Mouse (Mus musculus): Measurements from ENCODE around the gene Rbpjl. TPM values are rescaled to one million over a fixed set of nuclear protein-coding genes. Genes with fewer than 3 reads are reported as not detected.
A peak's percentile ranks its signal among the peaks of the same experiment; 100 is the strongest.

Rbpjl gene
- total RNA-seq, 1 experiment, result 0.04 TPM

DNA sequence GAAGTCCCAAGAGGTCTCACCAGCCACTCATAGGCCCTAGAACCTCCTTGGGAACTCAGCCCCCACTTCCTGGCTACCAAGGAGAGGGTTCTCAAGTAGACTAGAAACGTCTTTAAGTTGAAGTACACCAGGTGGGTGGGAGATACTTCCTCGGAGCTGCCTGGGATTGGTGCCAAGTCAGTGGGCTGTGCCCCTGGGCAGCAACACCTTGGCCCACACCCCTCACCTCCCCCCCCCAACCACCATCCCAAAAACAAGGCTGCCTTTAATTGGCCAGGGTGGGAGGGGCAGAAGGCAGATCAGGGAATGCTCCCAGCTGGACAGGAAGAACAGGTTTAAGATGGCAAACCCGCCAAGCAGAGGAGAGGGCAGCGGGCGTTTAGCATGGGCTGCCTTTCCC lies 37.4 kb downstream of the Rbpjl start:
- TF ChIP-seq ZNF384 (IDR thresholded peaks at IDR 0.05; ENCODE audit: low read depth, low read length) (no peak), MAFK (IDR thresholded peaks at IDR 0.05; ENCODE audit: insufficient read depth, low read depth, low read length) (no peak), ZC3H11A (IDR thresholded peaks at IDR 0.05; ENCODE audit: borderline replicate concordance, low read depth, low read length) (no peak), CHD2 (IDR thresholded peaks at IDR 0.05; ENCODE audit: low read depth, low read length) (no peak), HCFC1 (IDR thresholded peaks at IDR 0.05; ENCODE audit: borderline replicate concordance, insufficient read depth, low read length) (no peak)
- Histone ChIP-seq H3K9ac (ENCODE audit: insufficient read depth, low read depth, low read length, poor library complexity, severe bottlenecking) (no peak overlapping the region), H3K36me3 (ENCODE audit: control insufficient read depth, insufficient read depth, low read length, poor library complexity, severe bottlenecking) (peaks cover 3% of the 10 kb centered on the region; the same call in 1 of the 2 replicates), H3K27ac (ENCODE audit: insufficient read depth, low read depth, low read length, poor library complexity, severe bottlenecking) (no peak overlapping the region), H3K4me1 (ENCODE audit: control insufficient read depth in 2 of 2, insufficient read depth in 2 of 2, low read length in 2 of 2, poor library complexity in 1 of 2) (peaks cover 7 to 52% of the 10 kb centered on the region in 2 experiments), H3K9me3 (ENCODE audit: control insufficient read depth, insufficient read depth, low read depth, low read length) (no peaks in the 10 kb centered on the region), H3K4me3 (ENCODE audit: insufficient read depth in 1 of 2, low read depth in 1 of 2, low read length in 2 of 2, poor library complexity in 1 of 2, severe bottlenecking in 1 of 2) (no peak overlapping the region)
- in situ Hi-C loops (cut with MboI; ENCODE audit: low sequenced_read_pairs in 2 of 2, unreplicated experiment in 2 of 2), result no loop called here
- DNase-seq (ENCODE audit: low read depth, low spot score), result no peak

DNA sequence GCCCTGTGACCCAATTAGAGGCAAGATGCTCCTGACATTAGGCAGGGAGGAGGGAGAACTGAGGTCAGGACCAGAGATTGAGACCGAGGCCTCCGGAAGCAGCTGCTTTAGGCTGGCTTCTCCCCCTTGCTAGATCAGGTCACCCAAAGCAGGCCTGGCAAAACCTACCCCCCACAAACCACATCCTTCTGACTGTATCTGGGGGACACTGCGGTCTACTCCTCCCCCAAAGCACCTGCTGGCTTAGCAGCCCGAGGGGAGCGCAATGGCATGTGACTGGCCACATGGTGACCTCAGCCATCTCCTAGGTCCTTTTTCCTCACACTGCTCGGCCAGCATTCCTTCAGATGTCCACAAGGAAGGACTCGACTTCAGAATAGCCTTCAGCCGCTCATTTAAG lies 38.2 kb downstream of the Rbpjl start:
- peaks cover 3% of the 10 kb centered on the region; the same call in 1 of the 2 replicates for H3K36me3 ChIP-seq (ENCODE audit: control insufficient read depth, insufficient read depth, low read length, poor library complexity, severe bottlenecking)
- H3K27ac ChIP-seq (ENCODE audit: insufficient read depth, low read depth, low read length, poor library complexity, severe bottlenecking), result no peak overlapping the region
- H3K9ac ChIP-seq (ENCODE audit: insufficient read depth, low read depth, low read length, poor library complexity, severe bottlenecking), result peak overlapping the region; percentile 26
- no peak for DNase-seq (ENCODE audit: low read depth, low spot score)
- TF ChIP-seq ZC3H11A (IDR thresholded peaks at IDR 0.05; ENCODE audit: borderline replicate concordance, low read depth, low read length) (no peak), HCFC1 (IDR thresholded peaks at IDR 0.05; ENCODE audit: borderline replicate concordance, insufficient read depth, low read length) (no peak), CHD2 (IDR thresholded peaks at IDR 0.05; ENCODE audit: low read depth, low read length) (no peak), MAFK (IDR thresholded peaks at IDR 0.05; ENCODE audit: insufficient read depth, low read depth, low read length) (no peak), ZNF384 (IDR thresholded peaks at IDR 0.05; ENCODE audit: low read depth, low read length) (no peak)
- no peaks in the 10 kb centered on the region for H3K9me3 ChIP-seq (ENCODE audit: control insufficient read depth, insufficient read depth, low read depth, low read length)
- peaks cover 5 to 47% of the 10 kb centered on the region in 2 experiments for H3K4me1 ChIP-seq (ENCODE audit: control insufficient read depth in 2 of 2, insufficient read depth in 2 of 2, low read length in 2 of 2, poor library complexity in 1 of 2)
- in situ Hi-C loops (cut with MboI; ENCODE audit: low sequenced_read_pairs in 2 of 2, unreplicated experiment in 2 of 2), result no loop called here
- H3K4me3 ChIP-seq (ENCODE audit: insufficient read depth in 1 of 2, low read depth in 1 of 2, low read length in 2 of 2, poor library complexity in 1 of 2, severe bottlenecking in 1 of 2), result peak overlapping the region in 1 of 2 experiments; percentile 78; a peak in 3 of 4 replicates

DNA sequence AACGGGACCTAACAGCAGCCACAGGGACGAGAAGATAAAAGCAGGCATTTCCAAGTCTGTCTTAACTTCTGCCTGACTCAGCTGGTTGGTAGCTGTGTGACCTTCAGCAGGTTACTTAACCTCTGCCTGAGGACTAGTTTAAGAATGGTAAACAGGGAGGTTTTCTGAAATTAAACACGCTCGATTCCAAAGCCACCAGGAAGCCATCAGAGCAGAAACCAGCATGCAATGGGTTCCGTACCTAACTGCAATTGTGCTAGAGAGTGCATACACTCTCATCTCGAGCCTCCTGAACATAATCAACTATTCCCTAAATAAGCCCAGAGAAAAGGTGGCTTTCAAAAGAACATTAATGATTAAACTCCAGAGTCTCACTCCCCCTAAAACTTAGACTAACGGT lies 38.8 kb downstream of the Rbpjl start:
- TF ChIP-seq ZNF384 (IDR thresholded peaks at IDR 0.05; ENCODE audit: low read depth, low read length), result no peak
- no peak for TF ChIP-seq HCFC1 (IDR thresholded peaks at IDR 0.05; ENCODE audit: borderline replicate concordance, insufficient read depth, low read length)
- no peak for TF ChIP-seq MAFK (IDR thresholded peaks at IDR 0.05; ENCODE audit: insufficient read depth, low read depth, low read length)
- no peak for TF ChIP-seq ZC3H11A (IDR thresholded peaks at IDR 0.05; ENCODE audit: borderline replicate concordance, low read depth, low read length)
- Histone ChIP-seq H3K9ac (ENCODE audit: insufficient read depth, low read depth, low read length, poor library complexity, severe bottlenecking) (peak overlapping the region; percentile 26), H3K27ac (ENCODE audit: insufficient read depth, low read depth, low read length, poor library complexity, severe bottlenecking) (no peak overlapping the region), H3K9me3 (ENCODE audit: control insufficient read depth, insufficient read depth, low read depth, low read length) (no peaks in the 10 kb centered on the region), H3K4me3 (ENCODE audit: insufficient read depth in 1 of 2, low read depth in 1 of 2, low read length in 2 of 2, poor library complexity in 1 of 2, severe bottlenecking in 1 of 2) (peak overlapping the region; percentile 78 to 92), H3K4me1 (ENCODE audit: control insufficient read depth in 2 of 2, insufficient read depth in 2 of 2, low read length in 2 of 2, poor library complexity in 1 of 2) (peaks cover 5 to 42% of the 10 kb centered on the region in 2 experiments), H3K36me3 (ENCODE audit: control insufficient read depth, insufficient read depth, low read length, poor library complexity, severe bottlenecking) (peaks cover 3% of the 10 kb centered on the region; the same call in 1 of the 2 replicates)
- in situ Hi-C loops (cut with MboI; ENCODE audit: low sequenced_read_pairs in 2 of 2, unreplicated experiment in 2 of 2), result no loop called here
- DNase-seq (ENCODE audit: low read depth, low spot score), result no peak

DNA sequence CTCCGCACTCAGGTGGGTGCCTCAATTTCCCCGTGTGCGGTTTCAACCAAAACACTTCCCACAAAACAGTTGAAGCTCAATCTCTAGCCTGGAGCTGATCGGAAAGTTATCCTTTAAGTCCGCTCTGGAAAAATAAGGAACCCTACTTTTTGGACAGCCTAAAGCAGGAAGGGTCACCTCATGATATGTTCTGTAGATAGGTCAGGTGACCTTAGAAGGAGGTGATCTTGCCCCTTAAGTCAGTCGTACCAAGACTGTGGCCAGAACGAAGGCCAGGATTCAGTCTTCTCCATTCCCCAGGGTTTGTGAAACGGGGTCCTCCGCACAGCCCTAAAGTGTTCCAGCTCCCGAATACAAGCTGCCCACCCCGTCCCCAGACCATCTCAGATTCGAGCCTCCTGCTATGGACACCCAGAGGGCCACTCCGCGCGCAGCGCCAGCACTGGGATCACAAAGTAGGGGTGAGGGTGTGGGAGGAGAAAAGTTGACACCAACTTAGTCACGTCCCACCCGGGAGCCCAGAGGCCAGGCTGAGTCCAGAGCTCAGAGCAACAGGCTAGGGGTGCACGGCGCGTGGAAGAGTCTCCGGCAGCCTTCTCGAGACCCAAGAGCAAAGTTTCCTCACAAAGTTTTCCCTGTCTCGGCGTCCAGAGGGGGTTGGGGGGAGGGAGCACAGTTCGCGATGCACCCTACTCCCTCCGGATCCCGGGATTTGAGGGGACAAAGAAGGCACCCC lies 39.5 kb downstream of the Rbpjl start:
- DNase-seq (ENCODE audit: low read depth, low spot score), result no peak
- in situ Hi-C loops (cut with MboI; ENCODE audit: low sequenced_read_pairs in 2 of 2, unreplicated experiment in 2 of 2), result no loop called here
- no peak for TF ChIP-seq HCFC1 (IDR thresholded peaks at IDR 0.05; ENCODE audit: borderline replicate concordance, insufficient read depth, low read length)
- TF ChIP-seq ZNF384 (IDR thresholded peaks at IDR 0.05; ENCODE audit: low read depth, low read length), result no peak
- no peak for TF ChIP-seq ZC3H11A (IDR thresholded peaks at IDR 0.05; ENCODE audit: borderline replicate concordance, low read depth, low read length)
- TF ChIP-seq CHD2 (IDR thresholded peaks at IDR 0.05; ENCODE audit: low read depth, low read length), result no peak
- TF ChIP-seq MAFK (IDR thresholded peaks at IDR 0.05; ENCODE audit: insufficient read depth, low read depth, low read length), result no peak
- Histone ChIP-seq H3K4me1 (ENCODE audit: control insufficient read depth in 2 of 2, insufficient read depth in 2 of 2, low read length in 2 of 2, poor library complexity in 1 of 2) (peaks cover 5 to 36% of the 10 kb centered on the region in 2 experiments), H3K4me3 (ENCODE audit: insufficient read depth in 1 of 2, low read depth in 1 of 2, low read length in 2 of 2, poor library complexity in 1 of 2, severe bottlenecking in 1 of 2) (peak overlapping the region; percentile 78 to 92), H3K36me3 (ENCODE audit: control insufficient read depth, insufficient read depth, low read length, poor library complexity, severe bottlenecking) (peaks cover 3% of the 10 kb centered on the region; the same call in 1 of the 2 replicates), H3K27ac (ENCODE audit: insufficient read depth, low read depth, low read length, poor library complexity, severe bottlenecking) (0 out of 2 replicates have a peak overlapping the region, but pooled peaks have one; percentile 24), H3K9ac (ENCODE audit: insufficient read depth, low read depth, low read length, poor library complexity, severe bottlenecking) (peak overlapping the region; percentile 67), H3K9me3 (ENCODE audit: control insufficient read depth, insufficient read depth, low read depth, low read length) (no peaks in the 10 kb centered on the region)
